Mouse (Mus musculus) megakaryocyte, embryonic 14.5 days (primary cell): Measurements from ENCODE around the gene Tnfrsf13b. TPM values are rescaled to one million over a fixed set of nuclear protein-coding genes. Genes with fewer than 3 reads are reported as not detected.
A peak's percentile ranks its signal among the peaks of the same experiment; 100 is the strongest.

Experiments
- H3K27me3 ChIP-seq: replicated peaks from 2 replicates; pipeline ENCODE3; 2012; ENCODE audit warnings: inconsistent platforms
- H3K36me3 ChIP-seq: replicated peaks from 2 replicates; pipeline ENCODE3; 2012; ENCODE audit warnings: low read length, inconsistent platforms, mixed read lengths
- H3K4me1 ChIP-seq: 2 replicates; pipeline ENCODE4 v1.6.1; 2012; ENCODE audit warnings: inconsistent platforms
- H3K4me3 ChIP-seq: replicated peaks from 2 replicates; pipeline ENCODE3; 2012; ENCODE audit warnings: moderate library complexity, mild to moderate bottlenecking, inconsistent platforms
- H3K9me3 ChIP-seq: 2 replicates; pipeline ENCODE4 v1.6.1; 2012; ENCODE audit warnings: inconsistent platforms
- FLI1 ChIP-seq: IDR thresholded peaks from 2 replicates; pipeline ENCODE4 v1.6.1; 2012; ENCODE audit warnings: low read length, inconsistent platforms, mixed read lengths
- GATA1 ChIP-seq: IDR thresholded peaks from 3 replicates; pipeline ENCODE4 v1.6.1; 2012; ENCODE audit warnings: mixed read lengths, low read length, inconsistent platforms, borderline replicate concordance
- polyA plus RNA-seq: library from polyadenylated mRNA; stranded (reverse); fragments of >175 nt; gene quantifications from 2 replicates; pipeline ENCODE4 v1.2.3, GENCODE M21; 2012; ENCODE audit warnings: low replicate concordance; ENCODE audit not compliant: insufficient read depth

Tnfrsf13b gene
- 28.3 and 47.0 TPM in 2 replicates for polyA plus RNA-seq

GRCm38 (mm10) chr11:61126606-61127355 lies at the start of gene Tnfrsf13b:
Gene Tnfrsf13b (plus strand): TSS chr11:61126755.
- H3K27me3 ChIP-seq: peaks cover 27% of the 10 kb centered on the region
- no peaks in the 10 kb centered on the region; the same call in 1 of the 2 replicates for H3K9me3 ChIP-seq
- no peak for TF ChIP-seq FLI1
- no peak for TF ChIP-seq GATA1
- H3K4me1 ChIP-seq: peaks cover 6% of the 10 kb centered on the region
- no peaks in the 10 kb centered on the region for H3K36me3 ChIP-seq
- no peak within 1 kb of the TSS for H3K4me3 ChIP-seq

GRCm38 (mm10) chr11:61081624-61082023 lies 44.9 kb upstream of the Tnfrsf13b start:
- no peak overlapping the region for H3K4me3 ChIP-seq
- no peak for TF ChIP-seq GATA1
- TF ChIP-seq FLI1: no peak

GRCm38 (mm10) chr11:61090195-61090594 lies 36.4 kb upstream of the Tnfrsf13b start:
- Histone ChIP-seq H3K36me3 (no peaks in the 10 kb centered on the region), H3K4me3 (no peak overlapping the region), H3K9me3 (peaks cover 10% of the 10 kb centered on the region), H3K27me3 (peaks cover 37% of the 10 kb centered on the region), H3K4me1 (peaks cover 7% of the 10 kb centered on the region)
- TF ChIP-seq GATA1 (no peak), FLI1 (no peak)

More at GRCm38 (mm10) chr11:61081624-61082023, 44.9 kb upstream of the Tnfrsf13b start:
- Histone ChIP-seq H3K27me3 (peaks cover 68% of the 10 kb centered on the region), H3K4me1 (no peaks in the 10 kb centered on the region), H3K36me3 (no peaks in the 10 kb centered on the region), H3K9me3 (no peaks in the 10 kb centered on the region)

GRCm38 (mm10) chr11:61091192-61091591 lies 35.4 kb upstream of the Tnfrsf13b start:
- Histone ChIP-seq H3K27me3 (peaks cover 33% of the 10 kb centered on the region), H3K36me3 (no peaks in the 10 kb centered on the region), H3K4me1 (peaks cover 7% of the 10 kb centered on the region), H3K9me3 (peaks cover 13% of the 10 kb centered on the region), H3K4me3 (no peak overlapping the region)
- no peak for TF ChIP-seq GATA1
- no peak for TF ChIP-seq FLI1

- Histone ChIP-seq H3K9me3 (peaks cover 13% of the 10 kb centered on the region), H3K4me1 (peaks cover 7% of the 10 kb centered on the region), H3K36me3 (no peaks in the 10 kb centered on the region), H3K4me3 (no peak overlapping the region), H3K27me3 (peaks cover 34% of the 10 kb centered on the region)
- no peak for TF ChIP-seq FLI1
- TF ChIP-seq GATA1: no peak
Measured at GRCm38 (mm10) chr11:61091642-61092262, 34.8 kb upstream of the Tnfrsf13b start.

- Histone ChIP-seq H3K4me3 (no peak overlapping the region), H3K36me3 (no peaks in the 10 kb centered on the region), H3K4me1 (peaks cover 3% of the 10 kb centered on the region), H3K27me3 (peaks cover 42% of the 10 kb centered on the region), H3K9me3 (peaks cover 13% of the 10 kb centered on the region)
- TF ChIP-seq GATA1 (no peak), FLI1 (no peak)
Measured at GRCm38 (mm10) chr11:61098046-61098445, 28.5 kb upstream of the Tnfrsf13b start.

GRCm38 (mm10) chr11:61102397-61103339 lies 23.9 kb upstream of the Tnfrsf13b start:
- TF ChIP-seq FLI1: no peak
- TF ChIP-seq GATA1: no peak
- H3K36me3 ChIP-seq: no peaks in the 10 kb centered on the region
- no peak overlapping the region for H3K4me3 ChIP-seq
- H3K9me3 ChIP-seq: no peaks in the 10 kb centered on the region
- peaks cover 58% of the 10 kb centered on the region for H3K27me3 ChIP-seq
- peaks cover 17% of the 10 kb centered on the region for H3K4me1 ChIP-seq

GRCm38 (mm10) chr11:61104241-61104901 lies 22.2 kb upstream of the Tnfrsf13b start:
- H3K27me3 ChIP-seq: peaks cover 53% of the 10 kb centered on the region
- TF ChIP-seq FLI1 (no peak), GATA1 (no peak)
- peaks cover 28% of the 10 kb centered on the region for H3K4me1 ChIP-seq
- H3K9me3 ChIP-seq: no peaks in the 10 kb centered on the region
- H3K4me3 ChIP-seq: peak overlapping the region; percentile 44
- no peaks in the 10 kb centered on the region for H3K36me3 ChIP-seq

GRCm38 (mm10) chr11:61108911-61109361 lies 17.6 kb upstream of the Tnfrsf13b start:
- Histone ChIP-seq H3K4me3 (peak overlapping the region; percentile 69), H3K36me3 (no peaks in the 10 kb centered on the region), H3K4me1 (peaks cover 33% of the 10 kb centered on the region), H3K9me3 (no peaks in the 10 kb centered on the region), H3K27me3 (peaks cover 64% of the 10 kb centered on the region)
- no peak for TF ChIP-seq GATA1
- no peak for TF ChIP-seq FLI1
